Comparison of ENCODE assay signal across 9 mouse cellular contexts in genomic region chr17:25813471-25813870, GRCm38 (mm10). TPM values are rescaled to one million over a fixed set of nuclear protein-coding genes. Genes with fewer than 3 reads are reported as not detected.
A peak's percentile ranks its signal among the peaks of the same experiment; 100 is the strongest.
DNase-seq lines count a peak whose midpoint lies in the region; ATAC-seq and TF ChIP-seq lines count a peak whose summit lies in the region.
"Had no signal": no experiment of that assay in that cellular context is flagged by ENCODE, and none has a peak within 500 bp of the region (broad histone marks: within the 10 kb centered on the region; RNA-seq: fewer than 3 reads in every experiment).

No protein-coding gene starts in this region.

- peak overlapping the region; percentile 18; the same call in 1 of the 2 replicates for H3K27ac ChIP-seq in forebrain, embryonic 16.5 days (ENCODE audit: low read length)
- H3K27ac ChIP-seq in hindbrain, postnatal 0 days: 0 out of 2 replicates have a peak overlapping the region, but pooled peaks have one; percentile 29
- H3K27ac ChIP-seq in midbrain, embryonic 10.5 days (replicated peaks): no peak overlapping the region
- H3K27ac ChIP-seq: limb, embryonic 15.5 days had no signal

- peaks cover 9% of the 10 kb centered on the region; the same call in 1 of the 2 replicates for H3K27me3 ChIP-seq in forebrain, embryonic 16.5 days (replicated peaks; ENCODE audit: control insufficient read depth, insufficient read depth, low read length)
- H3K27me3 ChIP-seq in hindbrain, postnatal 0 days (ENCODE audit: insufficient read depth, low read length): no peaks in the 10 kb centered on the region
- H3K27me3 ChIP-seq in midbrain, embryonic 10.5 days (ENCODE audit: low read depth, poor library complexity, severe bottlenecking): peaks cover 78% of the 10 kb centered on the region

- peak; percentile 70 to 74 for DNase-seq in cerebellum, adult 18-20 months
- peak; percentile 64 for DNase-seq in c-Kit-positive CD71-positive TER-119-positive erythroid progenitor cells, embryonic 14.5 days (ENCODE audit: low spot score)
- peak; percentile 82 for DNase-seq in hindbrain, postnatal 0 days (ENCODE audit: low spot score)
- DNase-seq in left cerebral cortex, adult 8-10 months (ENCODE audit: low spot score in 2 of 2): peak; percentile 69 to 89
- peak; percentile 84 for DNase-seq in midbrain, embryonic 10.5 days (ENCODE audit: low spot score)
- peak; percentile 77 for DNase-seq in right cerebral cortex, postnatal 4 days

- H3K36me3 ChIP-seq in forebrain, embryonic 16.5 days (ENCODE audit: control insufficient read depth, insufficient read depth): peaks cover 3% of the 10 kb centered on the region
- H3K36me3 ChIP-seq in hindbrain, postnatal 0 days (ENCODE audit: insufficient read depth, low read length): peaks cover 11% of the 10 kb centered on the region; the same call in 1 of the 2 replicates
- peaks cover 22% of the 10 kb centered on the region for H3K36me3 ChIP-seq in midbrain, embryonic 10.5 days
- H3K36me3 ChIP-seq: limb, embryonic 15.5 days had no signal

- peak overlapping the region; percentile 42 for H3K4me2 ChIP-seq in forebrain, embryonic 16.5 days (ENCODE audit: low read length)
- H3K4me2 ChIP-seq in hindbrain, postnatal 0 days (ENCODE audit: low read depth, low read length): peak overlapping the region; percentile 46
- H3K4me2 ChIP-seq: limb, embryonic 15.5 days had no signal

- TF ChIP-seq CTCF in hindbrain, postnatal 0 days (IDR thresholded peaks at IDR 0.05; ENCODE audit: low read depth): peak; percentile 77

- 2% methylated on average over 20 of the region's 20 CpGs for WGBS in forebrain, embryonic 16.5 days
- WGBS in hindbrain, postnatal 0 days: 2% methylated on average over 20 of the region's 20 CpGs
- WGBS in midbrain, embryonic 10.5 days: 3% methylated on average over 20 of the region's 20 CpGs

- peak overlapping the region; percentile 25 for H3K4me3 ChIP-seq in forebrain, embryonic 16.5 days (replicated peaks; ENCODE audit: low read length)
- peak overlapping the region; percentile 8; the same call in 1 of the 2 replicates for H3K4me3 ChIP-seq in hindbrain, postnatal 0 days (ENCODE audit: low read length)
- H3K4me3 ChIP-seq in midbrain, embryonic 10.5 days: peak overlapping the region; percentile 24; the same call in 1 of the 2 replicates
- H3K4me3 ChIP-seq: limb, embryonic 15.5 days had no signal

- no peaks in the 10 kb centered on the region for H3K9me3 ChIP-seq in forebrain, embryonic 16.5 days (ENCODE audit: control insufficient read depth, low read length)
- no peaks in the 10 kb centered on the region for H3K9me3 ChIP-seq in hindbrain, postnatal 0 days (ENCODE audit: low read length)
- no peaks in the 10 kb centered on the region for H3K9me3 ChIP-seq in midbrain, embryonic 10.5 days (replicated peaks)
- H3K9me3 ChIP-seq: limb, embryonic 15.5 days had no signal

- ATAC-seq in cerebellum, adult (ENCODE audit: insufficient number of reproducible peaks, low FRiP score, low TSS enrichment): no peak
- ATAC-seq in forebrain, embryonic 16.5 days: no peak
- ATAC-seq in hindbrain, postnatal 0 days: peak; percentile 32; the same call in 1 of the 2 replicates

- peaks cover 27% of the 10 kb centered on the region for H3K4me1 ChIP-seq in forebrain, embryonic 16.5 days (replicated peaks; ENCODE audit: control insufficient read depth, insufficient read depth, low read length)
- peaks cover 21% of the 10 kb centered on the region for H3K4me1 ChIP-seq in hindbrain, postnatal 0 days (ENCODE audit: insufficient read depth, low read length)
- peaks cover 38% of the 10 kb centered on the region for H3K4me1 ChIP-seq in midbrain, embryonic 10.5 days

- H3K9ac ChIP-seq in forebrain, embryonic 16.5 days (replicated peaks; ENCODE audit: low read depth, low read length): peak overlapping the region; percentile 9; the same call in 1 of the 2 replicates
- peak overlapping the region; percentile 35 for H3K9ac ChIP-seq in hindbrain, postnatal 0 days (replicated peaks; ENCODE audit: low read length)
- H3K9ac ChIP-seq: limb, embryonic 15.5 days had no signal

RNA-seq across cellular contexts. Expression of gene Fbxl16, which starts 4.6 kb away (rescaled TPM):
- polyA plus RNA-seq in forebrain, embryonic 16.5 days (2015; fragmentation: Nextera tagmentation; extraction: Ambion mirVana): 33.0 and 43.5 TPM in 2 replicates
- total RNA-seq in hindbrain, postnatal 0 days (2014; rRNA removed): 143 and 146 TPM in 2 replicates
- 44.0 and 45.8 TPM in 2 replicates for polyA plus RNA-seq in hindbrain, postnatal 0 days (2015; fragmentation: Nextera tagmentation; extraction: Ambion mirVana)
- total RNA-seq in left cerebral cortex, adult 8-10 months (2022): 100 to 1,000 TPM; 603 to 725 (median 681) TPM
- 9.3 and 12.4 TPM in 2 replicates for polyA plus RNA-seq in midbrain, embryonic 10.5 days (2016; fragmentation: Nextera tagmentation; extraction: Ambion mirVana)

RNA-seq across cellular contexts. Expression of gene Wdr24, which starts 10.0 kb away (rescaled TPM):
- 36.5 and 37.3 TPM in 2 replicates for polyA plus RNA-seq in forebrain, embryonic 16.5 days (2015; fragmentation: Nextera tagmentation; extraction: Ambion mirVana)
- total RNA-seq in hindbrain, postnatal 0 days (2014; rRNA removed): 31.3 and 39.7 TPM in 2 replicates
- polyA plus RNA-seq in hindbrain, postnatal 0 days (2015; fragmentation: Nextera tagmentation; extraction: Ambion mirVana): 21.0 and 22.6 TPM in 2 replicates
- 10 to 100 TPM; 22.1 to 28.5 (median 26.8) TPM for total RNA-seq in left cerebral cortex, adult 8-10 months (2022)
- polyA plus RNA-seq in midbrain, embryonic 10.5 days (2016; fragmentation: Nextera tagmentation; extraction: Ambion mirVana): 31.7 and 32.2 TPM in 2 replicates

RNA-seq across cellular contexts. Expression of gene Jmjd8, which starts 15.2 kb away (rescaled TPM):
- 68.2 and 73.9 TPM in 2 replicates for polyA plus RNA-seq in forebrain, embryonic 16.5 days (2015; fragmentation: Nextera tagmentation; extraction: Ambion mirVana)
- total RNA-seq in hindbrain, postnatal 0 days (2014; rRNA removed): 57.0 and 61.0 TPM in 2 replicates
- polyA plus RNA-seq in hindbrain, postnatal 0 days (2015; fragmentation: Nextera tagmentation; extraction: Ambion mirVana): 38.6 and 41.3 TPM in 2 replicates
- total RNA-seq in left cerebral cortex, adult 8-10 months (2022): 10 to 100 TPM; 52.6 to 63.8 (median 56.4) TPM
- polyA plus RNA-seq in midbrain, embryonic 10.5 days (2016; fragmentation: Nextera tagmentation; extraction: Ambion mirVana): 58.7 and 68.4 TPM in 2 replicates

RNA-seq across cellular contexts. Expression of gene Metrn, which starts 16.5 kb away (rescaled TPM):
- polyA plus RNA-seq in forebrain, embryonic 16.5 days (2015; fragmentation: Nextera tagmentation; extraction: Ambion mirVana): 26.8 and 34.0 TPM in 2 replicates
- total RNA-seq in hindbrain, postnatal 0 days (2014; rRNA removed): 500 and 557 TPM in 2 replicates
- polyA plus RNA-seq in hindbrain, postnatal 0 days (2015; fragmentation: Nextera tagmentation; extraction: Ambion mirVana): 102 and 116 TPM in 2 replicates
- 10 to 100 TPM; 83.0 to 89.4 (median 88.3) TPM for total RNA-seq in left cerebral cortex, adult 8-10 months (2022)
- 174 and 205 TPM in 2 replicates for polyA plus RNA-seq in midbrain, embryonic 10.5 days (2016; fragmentation: Nextera tagmentation; extraction: Ambion mirVana)

RNA-seq across cellular contexts. Expression of gene AC134908.4, which starts 18.0 kb away (rescaled TPM):
- 0.60 and 0.71 TPM in 2 replicates for polyA plus RNA-seq in forebrain, embryonic 16.5 days (2015; fragmentation: Nextera tagmentation; extraction: Ambion mirVana)
- total RNA-seq in hindbrain, postnatal 0 days (2014; rRNA removed): 0.31 TPM in 1 of 2 replicates, not detected in the other
- 2.0 and 3.9 TPM in 2 replicates for polyA plus RNA-seq in hindbrain, postnatal 0 days (2015; fragmentation: Nextera tagmentation; extraction: Ambion mirVana)
- 1 to 10 TPM in 2 of 4 experiments, not detected in 2; 1.8 to 3.3 TPM for total RNA-seq in left cerebral cortex, adult 8-10 months (2022)
- 2.9 TPM in 1 of 2 replicates, not detected in the other for polyA plus RNA-seq in midbrain, embryonic 10.5 days (2016; fragmentation: Nextera tagmentation; extraction: Ambion mirVana)
